Mouse (Mus musculus) embryonic facial prominence, embryonic 11.5 days (tissue): ENCODE data around the gene Fancd2os. TPM values are rescaled to one million over a fixed set of nuclear protein-coding genes. Genes with fewer than 3 reads are reported as not detected.

Source experiments
- ATAC-seq: fragments of 200-750 bp; cut with Nextera tagmentation; replicated peaks from 2 replicates; pipeline ENCODE4 v1.8.0; 2017; ENCODE audit warnings: low read depth; ENCODE audit not compliant: insufficient number of reproducible peaks, low FRiP score, low TSS enrichment
- DNase-seq: peaks from one replicate; pipeline ENCODE4 v3.0.0-alpha.2; 2015; ENCODE audit warnings: low spot score
- H3K27ac ChIP-seq: fragments of 300-500 bp; sonication (generic); replicated peaks from 2 replicates; pipeline ENCODE4 v1.5.1; 2014; ENCODE audit warnings: mild to moderate bottlenecking, low read depth, low read length, control low read depth
- H3K27me3 ChIP-seq: fragments of 300-500 bp; sonication (generic); 2 replicates; pipeline ENCODE4 v1.6.1; 2014; ENCODE audit warnings: mild to moderate bottlenecking, low read length, moderate library complexity, mixed read lengths; ENCODE audit not compliant: control insufficient read depth, insufficient read depth
- H3K36me3 ChIP-seq: fragments of 300-500 bp; sonication (generic); replicated peaks from 2 replicates; pipeline ENCODE4 v1.6.1; 2014; ENCODE audit warnings: low read depth, mild to moderate bottlenecking, low read length, moderate library complexity, mixed read lengths; ENCODE audit not compliant: control insufficient read depth, insufficient read depth
- H3K4me1 ChIP-seq: fragments of 300-500 bp; sonication (generic); 2 replicates; pipeline ENCODE4 v1.6.1; 2014; ENCODE audit warnings: low read length, mixed read lengths; ENCODE audit not compliant: control insufficient read depth, insufficient read depth
- H3K4me2 ChIP-seq: fragments of 300-500 bp; sonication (generic); 2 replicates; pipeline ENCODE4 v1.6.1; 2014; ENCODE audit warnings: low read depth, mild to moderate bottlenecking, control low read depth, low read length, moderate library complexity
- H3K4me3 ChIP-seq: fragments of 300-500 bp; sonication (generic); 2 replicates; pipeline ENCODE4 v1.5.1; 2014; ENCODE audit warnings: low read depth, low read length, control low read depth
- H3K9ac ChIP-seq: fragments of 300-500 bp; sonication (generic); replicated peaks from 2 replicates; pipeline ENCODE4 v1.6.1; 2014; ENCODE audit warnings: mild to moderate bottlenecking, control low read depth, low read length
- H3K9me3 ChIP-seq: fragments of 300-500 bp; sonication (generic); replicated peaks from 2 replicates; pipeline ENCODE4 v1.6.1; 2016; ENCODE audit warnings: mild to moderate bottlenecking, low read length, inconsistent platforms, mixed read lengths; ENCODE audit not compliant: control insufficient read depth
- WGBS: fragments of 180-500 bp; shearing (Covaris S2); extraction: QIAGEN DNeasy Blood & Tissue Kit; methylation state at CpG from one replicate; pipeline ENCODE4 v1.1.7; 2014; 5-methylcytosine and 5-hydroxymethylcytosine counted together
- polyA plus RNA-seq: library from polyadenylated mRNA; unstranded; fragments of >200 nt; fragmentation: Nextera tagmentation; extraction: Ambion mirVana; gene quantifications from 2 replicates; pipeline ENCODE4 v1.2.1, GENCODE M21; 2014

The Fancd2os gene
- polyA plus RNA-seq, 1 experiment from 2014 or later: not detected

GRCm38 (mm10) chr6:113638302-113639040, 38.0 kb upstream of the Fancd2os start, which contains the start of gene Irak2:
Irak2 (plus strand) TSS chr6:113638467.
- WGBS: 8% methylated on average over 37 of the region's 37 CpGs

GRCm38 (mm10) chr6:113632863-113633262, 32.3 kb upstream of the Fancd2os start:
- Histone ChIP-seq H3K4me1 (no peaks in the 10 kb centered on the region), H3K27me3 (no peaks in the 10 kb centered on the region), H3K27ac (no peak overlapping the region), H3K9ac (no peak overlapping the region), H3K4me3 (no peak overlapping the region), H3K4me2 (no peak overlapping the region), H3K36me3 (peaks cover 6% of the 10 kb centered on the region; the same call in 1 of the 2 replicates), H3K9me3 (no peaks in the 10 kb centered on the region)
- ATAC-seq: 0 out of 2 replicates have a peak, but pooled peaks have one; percentile 39
- 91% methylated on average over 4 of the region's 4 CpGs for WGBS
- no peak for DNase-seq

More at GRCm38 (mm10) chr6:113638302-113639040, 38.0 kb upstream of the Fancd2os start, which contains the start of gene Irak2:
- H3K9me3 ChIP-seq: no peaks in the 10 kb centered on the region
- H3K36me3 ChIP-seq: no peaks in the 10 kb centered on the region
- H3K9ac ChIP-seq: peak within 1 kb of the TSS; percentile 52
- no peaks in the 10 kb centered on the region for H3K27me3 ChIP-seq
- DNase-seq (peak; percentile 95), ATAC-seq (peak; percentile 85)
- no peak within 1 kb of the TSS for H3K27ac ChIP-seq
- H3K4me1 ChIP-seq: no peaks in the 10 kb centered on the region
- peak within 1 kb of the TSS; percentile 40 for H3K4me3 ChIP-seq
- H3K4me2 ChIP-seq: peak within 1 kb of the TSS; percentile 65

- no peaks in the 10 kb centered on the region for H3K4me1 ChIP-seq
- WGBS: 82% methylated on average over 5 of the region's 5 CpGs
- DNase-seq: no peak
- no peak for ATAC-seq
- H3K9me3 ChIP-seq: no peaks in the 10 kb centered on the region
- H3K27me3 ChIP-seq: no peaks in the 10 kb centered on the region
- no peak overlapping the region for H3K4me2 ChIP-seq
- peaks cover 6% of the 10 kb centered on the region; the same call in 1 of the 2 replicates for H3K36me3 ChIP-seq
- H3K27ac ChIP-seq: no peak overlapping the region
- no peak overlapping the region for H3K9ac ChIP-seq
- no peak overlapping the region for H3K4me3 ChIP-seq
Observed at GRCm38 (mm10) chr6:113630322-113630721, 29.8 kb upstream of the Fancd2os start.

GRCm38 (mm10) chr6:113624989-113625770, 24.7 kb upstream of the Fancd2os start:
- WGBS: 57% methylated on average over 5 of the region's 5 CpGs
- no peak overlapping the region for H3K27ac ChIP-seq

GRCm38 (mm10) chr6:113623941-113624751, 23.6 kb upstream of the Fancd2os start, which contains the start of gene Vhl:
Vhl (plus strand) TSS chr6:113623959.
- peak; percentile 75 for ATAC-seq
- peak within 1 kb of the TSS; percentile 75 for H3K27ac ChIP-seq
- H3K27me3 ChIP-seq: no peaks in the 10 kb centered on the region
- H3K36me3 ChIP-seq: no peaks in the 10 kb centered on the region; the same call in 1 of the 2 replicates
- peak; percentile 88 for DNase-seq
- H3K4me2 ChIP-seq: peak within 1 kb of the TSS; percentile 59
- H3K9ac ChIP-seq: peak within 1 kb of the TSS; percentile 83
- WGBS: under 1% methylated on average over 68 of the region's 76 CpGs
- H3K9me3 ChIP-seq: no peaks in the 10 kb centered on the region
- H3K4me1 ChIP-seq: no peaks in the 10 kb centered on the region
- H3K4me3 ChIP-seq: peak within 1 kb of the TSS; percentile 67

More at GRCm38 (mm10) chr6:113624989-113625770, 24.7 kb upstream of the Fancd2os start:
- H3K9ac ChIP-seq: peak overlapping the region; percentile 83
- DNase-seq: no peak
- peak overlapping the region; percentile 67 for H3K4me3 ChIP-seq
- H3K36me3 ChIP-seq: peaks cover 4% of the 10 kb centered on the region; the same call in 1 of the 2 replicates
- no peaks in the 10 kb centered on the region for H3K9me3 ChIP-seq
- no peaks in the 10 kb centered on the region for H3K27me3 ChIP-seq
- no peak for ATAC-seq
- no peaks in the 10 kb centered on the region for H3K4me1 ChIP-seq
- peak overlapping the region; percentile 59 for H3K4me2 ChIP-seq

- H3K4me1 ChIP-seq: no peaks in the 10 kb centered on the region
- peak overlapping the region; percentile 67; the same call in 1 of the 2 replicates for H3K4me3 ChIP-seq
- H3K9me3 ChIP-seq: no peaks in the 10 kb centered on the region
- no peak overlapping the region for H3K27ac ChIP-seq
- no peak overlapping the region for H3K4me2 ChIP-seq
- WGBS: 75% methylated on average over 5 of the region's 5 CpGs
- no peak overlapping the region for H3K9ac ChIP-seq
- ATAC-seq: no peak; the same call in 1 of the 2 replicates
- H3K36me3 ChIP-seq: no peaks in the 10 kb centered on the region
- H3K27me3 ChIP-seq: no peaks in the 10 kb centered on the region
- DNase-seq: no peak
Observed at GRCm38 (mm10) chr6:113623386-113623785, 22.9 kb upstream of the Fancd2os start.

- Histone ChIP-seq H3K4me3 (no peak overlapping the region), H3K4me2 (no peak overlapping the region), H3K4me1 (no peaks in the 10 kb centered on the region), H3K27me3 (no peaks in the 10 kb centered on the region), H3K27ac (no peak overlapping the region), H3K36me3 (peaks cover 10% of the 10 kb centered on the region; the same call in 1 of the 2 replicates), H3K9ac (no peak overlapping the region), H3K9me3 (no peaks in the 10 kb centered on the region)
- 93% methylated on average over 4 of the region's 4 CpGs for WGBS
- DNase-seq: no peak
- ATAC-seq: no peak
Observed at GRCm38 (mm10) chr6:113615489-113615888, 15.0 kb upstream of the Fancd2os start.
